Mouse (Mus musculus): ENCODE data around the gene Txn1.
A peak's percentile ranks its signal among the peaks of the same experiment; 100 is the strongest.

Txn1 gene

GRCm38 (mm10) chr4:57896631-57897030 is 59.6 kb downstream of the Txn1 start:
- DNase-seq (ENCODE audit: low spot score) = peak; percentile 49

- no peak for DNase-seq (ENCODE audit: low spot score)
Measured at GRCm38 (mm10) chr4:57895902-57896301, 60.3 kb downstream of the Txn1 start.

- DNase-seq (ENCODE audit: low spot score) = no peak
Measured at GRCm38 (mm10) chr4:57895140-57895539, 61.1 kb downstream of the Txn1 start.
